Mouse (Mus musculus): Measurements from ENCODE around the gene Tor1aip2. TPM values are rescaled to one million over a fixed set of nuclear protein-coding genes. Genes with fewer than 3 reads are reported as not detected.
A peak's percentile ranks its signal among the peaks of the same experiment; 100 is the strongest.

The Tor1aip2 gene
- total RNA-seq (2014; rRNA removed) (110 and 118 TPM in 2 replicates), polyA plus RNA-seq (2012; rRNA removed) (82.6 and 90.2 TPM in 2 replicates)

DNA sequence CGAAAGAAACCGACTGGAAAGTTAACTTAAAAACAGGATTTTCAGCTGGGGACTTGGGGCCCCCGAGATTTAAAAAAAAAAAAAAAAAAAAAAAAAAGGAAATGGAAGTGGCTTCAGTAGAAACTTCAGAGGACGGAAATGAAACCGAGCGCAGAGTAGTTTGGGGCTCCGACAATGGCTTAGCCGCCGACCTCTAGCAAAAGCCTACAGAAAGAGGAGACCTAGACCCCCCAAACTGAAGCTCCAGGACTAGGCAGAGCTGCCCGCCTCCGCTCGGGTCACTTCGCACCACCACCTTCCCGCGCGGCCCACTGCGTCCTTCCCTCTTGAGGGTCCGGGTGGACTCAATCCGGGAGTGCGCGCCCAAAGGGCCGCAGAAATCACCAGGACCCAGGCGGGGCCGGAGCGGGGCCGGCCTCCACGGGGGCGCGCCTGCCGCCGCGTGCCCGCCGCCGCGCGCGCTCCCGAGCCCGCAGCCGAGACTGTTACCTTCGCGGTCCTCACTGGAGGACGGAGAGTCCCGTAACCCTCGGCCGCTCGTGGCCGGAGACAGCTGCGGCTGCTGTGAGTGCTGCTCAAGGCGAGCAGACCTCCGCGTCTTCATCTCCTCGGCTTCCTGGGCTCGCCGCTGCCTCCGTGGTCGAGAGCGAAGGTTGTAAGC is at the start of gene Tor1aip2:
Tor1aip2 (plus strand) TSS at position 135 of the 661 bp plus-strand sequence.
- no peak for DNase-seq (ENCODE audit: extremely low read depth, low read depth, low spot score)
- no peaks in the 10 kb centered on the region for H3K27me3 ChIP-seq (ENCODE audit: control insufficient read depth, insufficient read depth, low read length)
- H3K36me3 ChIP-seq (ENCODE audit: control insufficient read depth, insufficient read depth, low read length), result peaks cover 27% of the 10 kb centered on the region
- WGBS, result under 1% methylated on average over 59 of the region's 59 CpGs
- peak within 1 kb of the TSS; percentile 89 for H3K4me3 ChIP-seq (ENCODE audit: insufficient read depth, low read depth, low read length)
- TF ChIP-seq CTCF (IDR thresholded peaks at IDR 0.05; ENCODE audit: low read depth, low read length) (no peak), POLR2A (IDR thresholded peaks at IDR 0.05; ENCODE audit: extremely low read depth, insufficient read depth, low read length) (peak; percentile 50; the same call in 1 of the 2 replicates)
- peak within 1 kb of the TSS; percentile 92 for H3K9ac ChIP-seq (ENCODE audit: low read depth, low read length)
- peaks cover 10% of the 10 kb centered on the region; the same call in 1 of the 2 replicates for H3K79me2 ChIP-seq (ENCODE audit: control insufficient read depth, insufficient read depth, low read length)
- H3K27ac ChIP-seq (replicated peaks; ENCODE audit: insufficient read depth, low read depth, low read length), result peak within 1 kb of the TSS; percentile 97
- peaks cover 5% of the 10 kb centered on the region; the same call in 1 of the 2 replicates for H3K4me1 ChIP-seq (ENCODE audit: control insufficient read depth, insufficient read depth, low read length)

DNA sequence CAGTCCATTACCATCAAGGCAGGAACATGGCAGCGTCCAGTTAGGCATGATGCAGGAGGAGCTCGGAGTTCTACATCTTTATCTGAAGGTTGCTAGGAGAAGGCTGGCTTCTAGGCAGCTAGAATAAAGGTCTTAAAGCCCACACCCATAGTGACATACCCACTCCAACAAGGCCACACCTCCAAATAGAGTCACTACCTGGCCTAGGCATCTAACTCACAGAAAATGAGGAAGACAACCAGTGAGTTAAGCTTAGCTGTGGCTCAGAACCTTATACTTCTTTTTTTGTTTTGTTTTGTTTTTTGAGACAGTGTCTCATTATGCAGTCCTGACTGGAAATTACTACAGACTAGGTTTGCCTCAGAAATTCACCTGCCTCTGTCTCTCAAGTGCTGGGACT is 47.6 kb upstream of the Tor1aip2 start:
- 99% methylated on average over 2 of the region's 2 CpGs for WGBS
- Histone ChIP-seq H3K4me3 (ENCODE audit: insufficient read depth, low read depth, low read length) (no peak overlapping the region), H3K27me3 (ENCODE audit: control insufficient read depth, insufficient read depth, low read length) (no peaks in the 10 kb centered on the region), H3K27ac (replicated peaks; ENCODE audit: insufficient read depth, low read depth, low read length) (no peak overlapping the region), H3K79me2 (ENCODE audit: control insufficient read depth, insufficient read depth, low read length) (no peaks in the 10 kb centered on the region), H3K36me3 (ENCODE audit: control insufficient read depth, insufficient read depth, low read length) (no peaks in the 10 kb centered on the region), H3K9ac (ENCODE audit: low read depth, low read length) (no peak overlapping the region), H3K4me1 (ENCODE audit: control insufficient read depth, insufficient read depth, low read length) (no peaks in the 10 kb centered on the region)
- DNase-seq (ENCODE audit: extremely low read depth, low read depth, low spot score), result no peak
- no peak for TF ChIP-seq POLR2A (IDR thresholded peaks at IDR 0.05; ENCODE audit: extremely low read depth, insufficient read depth, low read length)
- no peak for TF ChIP-seq CTCF (IDR thresholded peaks at IDR 0.05; ENCODE audit: low read depth, low read length)

GRCm38 (mm10) chr1:155989387-155989786 is 45.8 kb upstream of the Tor1aip2 start:
- no peaks in the 10 kb centered on the region for H3K27me3 ChIP-seq (ENCODE audit: control insufficient read depth, insufficient read depth, low read length)
- DNase-seq (ENCODE audit: extremely low read depth, low read depth, low spot score), result no peak
- no peaks in the 10 kb centered on the region for H3K4me1 ChIP-seq (ENCODE audit: control insufficient read depth, insufficient read depth, low read length)
- no peak overlapping the region for H3K27ac ChIP-seq (replicated peaks; ENCODE audit: insufficient read depth, low read depth, low read length)
- TF ChIP-seq POLR2A (IDR thresholded peaks at IDR 0.05; ENCODE audit: extremely low read depth, insufficient read depth, low read length) (no peak), CTCF (IDR thresholded peaks at IDR 0.05; ENCODE audit: low read depth, low read length) (no peak)
- no peak overlapping the region for H3K9ac ChIP-seq (ENCODE audit: low read depth, low read length)
- no peaks in the 10 kb centered on the region for H3K79me2 ChIP-seq (ENCODE audit: control insufficient read depth, insufficient read depth, low read length)
- H3K4me3 ChIP-seq (ENCODE audit: insufficient read depth, low read depth, low read length), result no peak overlapping the region
- 43% methylated on average over 2 of the region's 2 CpGs for WGBS
- H3K36me3 ChIP-seq (ENCODE audit: control insufficient read depth, insufficient read depth, low read length), result no peaks in the 10 kb centered on the region

- H3K4me1 ChIP-seq (ENCODE audit: control insufficient read depth, insufficient read depth, low read length), result peaks cover 2% of the 10 kb centered on the region; the same call in 1 of the 2 replicates
- H3K79me2 ChIP-seq (ENCODE audit: control insufficient read depth, insufficient read depth, low read length), result no peaks in the 10 kb centered on the region
- no peak overlapping the region for H3K27ac ChIP-seq (replicated peaks; ENCODE audit: insufficient read depth, low read depth, low read length)
- H3K4me3 ChIP-seq (ENCODE audit: insufficient read depth, low read depth, low read length), result no peak overlapping the region
- no peak overlapping the region for H3K9ac ChIP-seq (ENCODE audit: low read depth, low read length)
- TF ChIP-seq POLR2A (IDR thresholded peaks at IDR 0.05; ENCODE audit: extremely low read depth, insufficient read depth, low read length) (no peak), CTCF (IDR thresholded peaks at IDR 0.05; ENCODE audit: low read depth, low read length) (no peak)
- WGBS, result 83% methylated on average over 11 of the region's 11 CpGs
- no peaks in the 10 kb centered on the region for H3K27me3 ChIP-seq (ENCODE audit: control insufficient read depth, insufficient read depth, low read length)
- no peaks in the 10 kb centered on the region for H3K36me3 ChIP-seq (ENCODE audit: control insufficient read depth, insufficient read depth, low read length)
- no peak for DNase-seq (ENCODE audit: extremely low read depth, low read depth, low spot score)
Measured at GRCm38 (mm10) chr1:155990391-155990790, 44.8 kb upstream of the Tor1aip2 start.

- WGBS, result 61% methylated on average over 2 of the region's 2 CpGs
- Histone ChIP-seq H3K4me3 (ENCODE audit: insufficient read depth, low read depth, low read length) (no peak overlapping the region), H3K27ac (replicated peaks; ENCODE audit: insufficient read depth, low read depth, low read length) (no peak overlapping the region), H3K79me2 (ENCODE audit: control insufficient read depth, insufficient read depth, low read length) (no peaks in the 10 kb centered on the region), H3K4me1 (ENCODE audit: control insufficient read depth, insufficient read depth, low read length) (peaks cover 2% of the 10 kb centered on the region; the same call in 1 of the 2 replicates), H3K36me3 (ENCODE audit: control insufficient read depth, insufficient read depth, low read length) (no peaks in the 10 kb centered on the region), H3K9ac (ENCODE audit: low read depth, low read length) (no peak overlapping the region), H3K27me3 (ENCODE audit: control insufficient read depth, insufficient read depth, low read length) (no peaks in the 10 kb centered on the region)
- TF ChIP-seq POLR2A (IDR thresholded peaks at IDR 0.05; ENCODE audit: extremely low read depth, insufficient read depth, low read length) (no peak), CTCF (IDR thresholded peaks at IDR 0.05; ENCODE audit: low read depth, low read length) (no peak)
- DNase-seq (ENCODE audit: extremely low read depth, low read depth, low spot score), result no peak
Measured at GRCm38 (mm10) chr1:155994524-155994923, 40.7 kb upstream of the Tor1aip2 start.

- DNase-seq (ENCODE audit: extremely low read depth, low read depth, low spot score), result peak; percentile 70
- H3K36me3 ChIP-seq (ENCODE audit: control insufficient read depth, insufficient read depth, low read length), result no peaks in the 10 kb centered on the region
- H3K27ac ChIP-seq (replicated peaks; ENCODE audit: insufficient read depth, low read depth, low read length), result no peak overlapping the region
- no peak overlapping the region for H3K4me3 ChIP-seq (ENCODE audit: insufficient read depth, low read depth, low read length)
- H3K27me3 ChIP-seq (ENCODE audit: control insufficient read depth, insufficient read depth, low read length), result no peaks in the 10 kb centered on the region
- no peak overlapping the region for H3K9ac ChIP-seq (ENCODE audit: low read depth, low read length)
- 23% methylated on average over 2 of the region's 2 CpGs for WGBS
- no peaks in the 10 kb centered on the region for H3K79me2 ChIP-seq (ENCODE audit: control insufficient read depth, insufficient read depth, low read length)
- no peak for TF ChIP-seq CTCF (IDR thresholded peaks at IDR 0.05; ENCODE audit: low read depth, low read length)
- H3K4me1 ChIP-seq (ENCODE audit: control insufficient read depth, insufficient read depth, low read length), result peaks cover 2% of the 10 kb centered on the region; the same call in 1 of the 2 replicates
Measured at GRCm38 (mm10) chr1:155995612-155996011, 39.6 kb upstream of the Tor1aip2 start.
